Mouse (Mus musculus): ENCODE data around the gene Cox10. TPM values are rescaled to one million over a fixed set of nuclear protein-coding genes. Genes with fewer than 3 reads are reported as not detected.
A peak's percentile ranks its signal among the peaks of the same experiment; 100 is the strongest.

The Cox10 gene
- polyA plus RNA-seq, 1 experiment: 26.1 TPM

- Histone ChIP-seq H3K4me1 (peaks cover 23% of the 10 kb centered on the region), H3K36me3 (replicated peaks; ENCODE audit: low read length) (no peaks in the 10 kb centered on the region), H3K4me3 (replicated peaks) (no peak overlapping the region), H3K9me3 (peaks cover 15% of the 10 kb centered on the region), H3K27me3 (replicated peaks) (peaks cover 73% of the 10 kb centered on the region)
- TF ChIP-seq FLI1 (IDR thresholded peaks at IDR 0.05; ENCODE audit: low read length) (no peak), GATA1 (IDR thresholded peaks at IDR 0.05; ENCODE audit: borderline replicate concordance, low read length) (no peak)
Observed at GRCm38 (mm10) chr11:63948371-63948770, 130.9 kb downstream of the Cox10 start.

GRCm38 (mm10) chr11:63947024-63947423 lies 132.2 kb downstream of the Cox10 start:
- Histone ChIP-seq H3K27me3 (replicated peaks) (peaks cover 62% of the 10 kb centered on the region), H3K36me3 (replicated peaks; ENCODE audit: low read length) (no peaks in the 10 kb centered on the region), H3K4me1 (peaks cover 9% of the 10 kb centered on the region), H3K9me3 (peaks cover 12% of the 10 kb centered on the region), H3K4me3 (replicated peaks) (no peak overlapping the region)
- TF ChIP-seq GATA1 (IDR thresholded peaks at IDR 0.05; ENCODE audit: borderline replicate concordance, low read length) (no peak), FLI1 (IDR thresholded peaks at IDR 0.05; ENCODE audit: low read length) (no peak)

GRCm38 (mm10) chr11:63943947-63944346 lies 135.3 kb downstream of the Cox10 start:
- Histone ChIP-seq H3K9me3 (peaks cover 11% of the 10 kb centered on the region), H3K36me3 (replicated peaks; ENCODE audit: low read length) (no peaks in the 10 kb centered on the region), H3K27me3 (replicated peaks) (peaks cover 50% of the 10 kb centered on the region), H3K4me1 (no peaks in the 10 kb centered on the region), H3K4me3 (replicated peaks) (no peak overlapping the region)
- no peak for TF ChIP-seq FLI1 (IDR thresholded peaks at IDR 0.05; ENCODE audit: low read length)
- no peak for TF ChIP-seq GATA1 (IDR thresholded peaks at IDR 0.05; ENCODE audit: borderline replicate concordance, low read length)

- no peak overlapping the region for H3K4me3 ChIP-seq (replicated peaks)
- no peak for TF ChIP-seq GATA1 (IDR thresholded peaks at IDR 0.05; ENCODE audit: borderline replicate concordance, low read length)
- no peak for TF ChIP-seq FLI1 (IDR thresholded peaks at IDR 0.05; ENCODE audit: low read length)
Observed at GRCm38 (mm10) chr11:63943268-63943890, 135.9 kb downstream of the Cox10 start.

GRCm38 (mm10) chr11:63942177-63942576 lies 137.1 kb downstream of the Cox10 start:
- Histone ChIP-seq H3K27me3 (replicated peaks) (peaks cover 45% of the 10 kb centered on the region), H3K4me1 (no peaks in the 10 kb centered on the region), H3K9me3 (peaks cover 6% of the 10 kb centered on the region; the same call in 1 of the 2 replicates), H3K36me3 (replicated peaks; ENCODE audit: low read length) (no peaks in the 10 kb centered on the region), H3K4me3 (replicated peaks) (no peak overlapping the region)
- no peak for TF ChIP-seq GATA1 (IDR thresholded peaks at IDR 0.05; ENCODE audit: borderline replicate concordance, low read length)

More at GRCm38 (mm10) chr11:63943268-63943890, 135.9 kb downstream of the Cox10 start:
- no peaks in the 10 kb centered on the region for H3K36me3 ChIP-seq (replicated peaks; ENCODE audit: low read length)
- peaks cover 49% of the 10 kb centered on the region for H3K27me3 ChIP-seq (replicated peaks)
- H3K4me1 ChIP-seq: no peaks in the 10 kb centered on the region
- H3K9me3 ChIP-seq: peaks cover 9% of the 10 kb centered on the region

GRCm38 (mm10) chr11:63936641-63937040 lies 142.6 kb downstream of the Cox10 start:
- Histone ChIP-seq H3K9me3 (peaks cover 11% of the 10 kb centered on the region), H3K27me3 (replicated peaks) (peaks cover 63% of the 10 kb centered on the region), H3K36me3 (replicated peaks; ENCODE audit: low read length) (no peaks in the 10 kb centered on the region), H3K4me1 (no peaks in the 10 kb centered on the region), H3K4me3 (replicated peaks) (no peak overlapping the region)
- no peak for TF ChIP-seq GATA1 (IDR thresholded peaks at IDR 0.05; ENCODE audit: borderline replicate concordance, low read length)
- TF ChIP-seq FLI1 (IDR thresholded peaks at IDR 0.05; ENCODE audit: low read length): no peak

GRCm38 (mm10) chr11:63926901-63927300 lies 152.4 kb downstream of the Cox10 start:
- peaks cover 83% of the 10 kb centered on the region for H3K27me3 ChIP-seq (replicated peaks)
- no peak for TF ChIP-seq FLI1 (IDR thresholded peaks at IDR 0.05; ENCODE audit: low read length)
- TF ChIP-seq GATA1 (IDR thresholded peaks at IDR 0.05; ENCODE audit: borderline replicate concordance, low read length): no peak

GRCm38 (mm10) chr11:63925161-63925582 lies 154.1 kb downstream of the Cox10 start:
- Histone ChIP-seq H3K36me3 (replicated peaks; ENCODE audit: low read length) (no peaks in the 10 kb centered on the region), H3K9me3 (peaks cover 7% of the 10 kb centered on the region), H3K4me1 (peaks cover 54% of the 10 kb centered on the region), H3K4me3 (replicated peaks) (peak overlapping the region; percentile 87), H3K27me3 (replicated peaks) (peaks cover 88% of the 10 kb centered on the region)
- TF ChIP-seq GATA1 (IDR thresholded peaks at IDR 0.05; ENCODE audit: borderline replicate concordance, low read length): no peak
- no peak for TF ChIP-seq FLI1 (IDR thresholded peaks at IDR 0.05; ENCODE audit: low read length)

More at GRCm38 (mm10) chr11:63926901-63927300, 152.4 kb downstream of the Cox10 start:
- Histone ChIP-seq H3K4me1 (peaks cover 37% of the 10 kb centered on the region), H3K4me3 (replicated peaks) (no peak overlapping the region), H3K36me3 (replicated peaks; ENCODE audit: low read length) (no peaks in the 10 kb centered on the region), H3K9me3 (peaks cover 10% of the 10 kb centered on the region)

GRCm38 (mm10) chr11:63924286-63924930 lies 154.9 kb downstream of the Cox10 start:
- no peaks in the 10 kb centered on the region; the same call in 1 of the 2 replicates for H3K9me3 ChIP-seq
- peak overlapping the region; percentile 69 for H3K4me3 ChIP-seq (replicated peaks)
- TF ChIP-seq GATA1 (IDR thresholded peaks at IDR 0.05; ENCODE audit: borderline replicate concordance, low read length): no peak
- TF ChIP-seq FLI1 (IDR thresholded peaks at IDR 0.05; ENCODE audit: low read length): no peak
- H3K4me1 ChIP-seq: peaks cover 57% of the 10 kb centered on the region
- peaks cover 88% of the 10 kb centered on the region for H3K27me3 ChIP-seq (replicated peaks)
- H3K36me3 ChIP-seq (replicated peaks; ENCODE audit: low read length): no peaks in the 10 kb centered on the region

- Histone ChIP-seq H3K27me3 (replicated peaks) (peaks cover 94% of the 10 kb centered on the region), H3K9me3 (no peaks in the 10 kb centered on the region), H3K4me3 (replicated peaks) (peak overlapping the region; percentile 87), H3K4me1 (peaks cover 57% of the 10 kb centered on the region), H3K36me3 (replicated peaks; ENCODE audit: low read length) (no peaks in the 10 kb centered on the region)
- TF ChIP-seq GATA1 (IDR thresholded peaks at IDR 0.05; ENCODE audit: borderline replicate concordance, low read length): no peak
- TF ChIP-seq FLI1 (IDR thresholded peaks at IDR 0.05; ENCODE audit: low read length): no peak
Observed at GRCm38 (mm10) chr11:63923386-63923785, 155.9 kb downstream of the Cox10 start.

Data from megakaryocyte, embryonic 14.5 days (primary cell).